Mouse (Mus musculus) adrenal gland, adult 8-10 months (tissue): ENCODE data around the gene Gm11444. TPM values are rescaled to one million over a fixed set of nuclear protein-coding genes. Genes with fewer than 3 reads are reported as not detected.

ENCODE experiments used
- DNase-seq: peaks from one replicate; pipeline ENCODE4 v3.0.0; 2022
- total RNA-seq, 4 experiments: library from RNA; stranded (reverse); gene quantifications; 2 replicates each; pipeline ENCODE4 v1.2.4; 2022

The Gm11444 gene
- not detected for total RNA-seq

- no peak for DNase-seq
These were observed at the start of gene Gm11444 for GRCm38 (mm10) chr11:85850233-85850632. Gm11444 (minus strand) TSS chr11:85850333.

- no peak for DNase-seq
These were observed 46.3 kb upstream of the Gm11444 start for GRCm38 (mm10) chr11:85896335-85896985.

- DNase-seq, result no peak
These were observed 44.8 kb upstream of the Gm11444 start for GRCm38 (mm10) chr11:85894731-85895545.

- no peak for DNase-seq
These were observed 44.0 kb upstream of the Gm11444 start for GRCm38 (mm10) chr11:85894136-85894530.

GRCm38 (mm10) chr11:85893400-85894135 lies 43.4 kb upstream of the Gm11444 start:
- no peak for DNase-seq

- no peak for DNase-seq
These were observed 42.6 kb upstream of the Gm11444 start for GRCm38 (mm10) chr11:85892771-85893170.

- DNase-seq, result no peak
These were observed 41.5 kb upstream of the Gm11444 start for GRCm38 (mm10) chr11:85891692-85892040.

GRCm38 (mm10) chr11:85891010-85891691 lies 41.0 kb upstream of the Gm11444 start:
- no peak for DNase-seq

GRCm38 (mm10) chr11:85890563-85890845 lies 40.4 kb upstream of the Gm11444 start:
- DNase-seq, result no peak

GRCm38 (mm10) chr11:85889730-85890562 lies 39.8 kb upstream of the Gm11444 start:
- no peak for DNase-seq

GRCm38 (mm10) chr11:85889056-85889729 lies 39.1 kb upstream of the Gm11444 start:
- no peak for DNase-seq

- DNase-seq, result no peak
These were observed 38.4 kb upstream of the Gm11444 start for GRCm38 (mm10) chr11:85888451-85888961.

GRCm38 (mm10) chr11:85887801-85888450 lies 37.8 kb upstream of the Gm11444 start:
- DNase-seq, result no peak

- DNase-seq, result no peak
These were observed 37.1 kb upstream of the Gm11444 start for GRCm38 (mm10) chr11:85887273-85887672.

GRCm38 (mm10) chr11:85886429-85886785 lies 36.3 kb upstream of the Gm11444 start:
- DNase-seq, result no peak

- no peak for DNase-seq
These were observed 35.7 kb upstream of the Gm11444 start, which contains the start of gene Tbx4 for GRCm38 (mm10) chr11:85885665-85886428. Tbx4 (plus strand) TSS chr11:85886422.

GRCm38 (mm10) chr11:85884498-85884897 lies 34.4 kb upstream of the Gm11444 start:
- DNase-seq, result no peak

- DNase-seq, result no peak
These were observed 26.1 kb upstream of the Gm11444 start for GRCm38 (mm10) chr11:85876059-85876788.

GRCm38 (mm10) chr11:85864363-85864762 lies 14.2 kb upstream of the Gm11444 start:
- DNase-seq, result no peak
